Mouse (Mus musculus) T-helper 17 cell (primary cell): ENCODE data around the gene Gm17655.
"Not testable (repeated sequence)": the region's sequence is repeated elsewhere in the genome, so short reads cannot be mapped to it uniquely, and the experiment has no call there.

Experiments
- in situ Hi-C, 2 experiments: fragments of 300-600 bp; cut with MboI, MseI; formaldehyde crosslinking; loops; 1 replicate in 1 of 2; 2 replicates in 1 of 2; pipeline ENCODE4 v1.15.1; 2025; ENCODE audit warnings: high pct_unique_total_duplicates in 2 of 2

Gm17655 gene

DNA sequence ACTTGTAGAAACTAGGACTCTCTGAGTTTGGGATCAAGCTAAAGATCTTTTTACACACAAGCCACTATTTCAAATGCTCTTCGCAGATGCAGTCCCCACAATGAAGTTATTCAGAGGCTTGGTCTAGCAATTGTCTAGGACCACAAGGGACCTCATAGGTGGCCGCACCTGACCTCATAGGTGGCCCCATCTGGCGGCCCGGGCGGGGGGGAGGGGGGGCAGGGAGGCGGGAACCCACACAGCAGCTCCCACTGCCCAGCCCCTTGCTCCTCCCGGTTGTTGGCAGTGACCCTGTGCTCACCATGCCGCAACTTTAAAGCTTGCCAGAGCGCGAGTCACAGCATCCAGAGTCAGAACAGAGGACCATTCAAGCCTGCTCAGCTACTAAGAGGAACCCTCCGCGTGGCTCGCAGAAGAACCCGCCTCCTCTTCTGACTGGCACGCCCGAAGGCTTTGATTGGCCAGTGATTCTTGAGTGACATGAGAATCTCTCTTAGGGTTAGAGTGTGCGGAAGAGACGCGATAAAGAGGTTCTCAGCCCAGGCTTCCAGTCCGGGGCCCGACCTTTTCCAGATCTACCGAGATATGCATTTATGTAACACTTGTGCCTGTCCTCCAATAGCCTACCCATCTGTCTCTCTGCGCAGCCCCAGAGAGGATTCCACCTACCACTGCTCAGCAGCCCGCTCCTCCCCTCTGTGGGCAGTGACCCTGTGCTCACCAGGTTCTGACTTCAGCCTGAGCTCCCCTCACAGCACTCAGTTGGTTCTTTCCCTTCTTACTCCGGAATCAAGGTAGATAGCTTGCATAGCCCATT, 21.9 kb upstream of the Gm17655 start, which contains the start of gene Gm35315:
Gene Gm35315 (minus strand): TSS at position 391 of the 817 bp plus-strand sequence.
- in situ Hi-C loops = loop anchor here in 1 of 2 experiments (10.0 kb wide), 2 partner anchors 229 to 1899 kb away; no protein-coding TSS in a partner anchor

DNA sequence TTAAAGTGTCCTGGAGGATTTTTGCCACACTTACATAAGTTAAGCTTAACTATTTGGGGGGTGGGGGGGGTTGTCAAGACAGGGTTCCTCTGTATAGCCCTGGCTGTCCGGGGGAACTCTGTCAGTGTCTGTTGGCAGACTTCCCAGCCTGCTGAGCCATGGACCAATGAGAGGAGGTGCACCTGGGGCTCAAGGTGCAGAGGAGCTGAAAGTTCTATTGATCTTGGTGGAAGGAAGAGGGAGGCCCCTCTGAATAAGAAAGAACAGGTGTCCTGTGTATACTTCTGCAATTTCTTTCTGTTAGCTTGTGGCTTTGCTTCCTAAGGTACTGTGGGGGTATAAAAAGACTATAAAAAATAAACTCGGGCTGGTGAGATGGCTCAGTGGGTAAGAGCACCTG, 19.2 kb upstream of the Gm17655 start:
- in situ Hi-C loops = loop anchor here in 1 of 2 experiments (10.0 kb wide), 2 partner anchors 227 to 1897 kb away; no protein-coding TSS in a partner anchor

DNA sequence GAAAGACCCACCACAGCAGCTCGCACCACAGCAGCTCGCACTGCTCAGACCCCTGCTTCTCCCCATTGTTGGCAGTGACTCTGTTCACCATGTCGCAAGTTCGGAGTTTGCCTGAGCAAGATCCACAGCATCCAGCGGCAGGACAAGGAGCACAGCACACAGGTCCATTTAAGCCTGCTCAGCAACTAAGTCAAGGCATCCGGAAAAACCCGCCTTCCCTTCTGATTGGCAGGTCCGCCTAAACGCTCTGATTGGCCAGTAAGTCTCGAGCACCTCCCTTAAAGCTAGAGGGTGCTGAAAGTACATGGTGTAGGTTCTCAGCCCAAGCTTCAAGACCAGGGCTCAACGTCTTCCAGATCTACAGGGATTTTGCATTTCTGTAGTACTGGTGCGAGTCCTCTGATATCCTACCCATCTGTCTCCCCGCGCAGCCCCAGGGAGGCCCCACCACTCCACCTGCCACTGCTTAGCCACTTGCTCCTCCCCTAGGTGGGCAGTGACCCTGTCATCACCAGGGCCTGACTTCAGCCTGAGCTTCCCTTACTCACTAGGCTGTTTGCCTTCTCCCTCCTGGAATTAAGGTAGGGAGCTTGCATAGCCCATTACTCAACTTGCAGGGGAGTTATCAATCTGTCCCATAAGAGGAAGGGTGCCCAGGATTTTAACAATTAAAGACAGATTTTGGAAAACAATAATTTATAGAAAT, 14.0 kb upstream of the Gm17655 start:
- in situ Hi-C loops = no loop called here

GRCm38 (mm10) chr5:110082961-110083360, 10.6 kb upstream of the Gm17655 start:
- in situ Hi-C loops = no loop called here

- in situ Hi-C loops = no loop called here
These were observed 14.5 kb downstream of the Gm17655 start for GRCm38 (mm10) chr5:110057637-110058408.

GRCm38 (mm10) chr5:110023694-110024427, 48.5 kb downstream of the Gm17655 start:
- in situ Hi-C loops = not testable (repeated sequence)

- in situ Hi-C loops = no loop called here
These were observed 49.0 kb downstream of the Gm17655 start for GRCm38 (mm10) chr5:110023273-110023672.

GRCm38 (mm10) chr5:110015775-110016174, 56.5 kb downstream of the Gm17655 start:
- in situ Hi-C loops = not testable (repeated sequence)
